Mouse (Mus musculus) forebrain, embryonic 10.5 days (tissue): ENCODE data around the gene Lamtor1. TPM values are rescaled to one million over a fixed set of nuclear protein-coding genes. Genes with fewer than 3 reads are reported as not detected.

Source experiments
- DNase-seq: peaks from one replicate; pipeline ENCODE4 v3.0.0-alpha.2; 2017; ENCODE audit warnings: low spot score; ENCODE audit errors: extremely low spot score
- H3K27ac ChIP-seq: fragments of 300-500 bp; sonication (generic); 2 replicates; pipeline ENCODE4 v1.5.1; 2016; ENCODE audit warnings: mild to moderate bottlenecking
- H3K27me3 ChIP-seq: fragments of 300-500 bp; sonication (generic); 2 replicates; pipeline ENCODE4 v1.6.1; 2016; ENCODE audit warnings: mild to moderate bottlenecking; ENCODE audit not compliant: poor library complexity, severe bottlenecking
- H3K36me3 ChIP-seq: fragments of 300-500 bp; sonication (generic); replicated peaks from 2 replicates; pipeline ENCODE4 v1.6.1; 2016; ENCODE audit warnings: mild to moderate bottlenecking, moderate library complexity
- H3K4me1 ChIP-seq: fragments of 300-500 bp; sonication (generic); 2 replicates; pipeline ENCODE4 v1.6.1; 2016
- H3K4me3 ChIP-seq: fragments of 300-500 bp; sonication (generic); 2 replicates; pipeline ENCODE4 v1.5.1; 2016; ENCODE audit warnings: mild to moderate bottlenecking, moderate library complexity
- H3K9me3 ChIP-seq: fragments of 300-500 bp; sonication (generic); 2 replicates; pipeline ENCODE4 v1.6.1; 2016; ENCODE audit warnings: mild to moderate bottlenecking, moderate library complexity
- WGBS: fragments of 180-500 bp; shearing (Covaris S2); methylation state at CpG from one replicate; pipeline ENCODE4 v1.1.7; 2016; 5-methylcytosine and 5-hydroxymethylcytosine counted together
- microRNA-seq: library from miRNA; unstranded; fragments of <30 nt; microRNA quantifications from one replicate; pipeline ENCODE4, GENCODE M21; 2017
- polyA plus RNA-seq: library from polyadenylated mRNA; unstranded; fragments of >200 nt; fragmentation: Nextera tagmentation; extraction: Ambion mirVana; gene quantifications from 2 replicates; pipeline ENCODE4 v1.2.1, GENCODE M21; 2016

Lamtor1 gene
- polyA plus RNA-seq, 1 experiment from 2014 or later, result 165 TPM

- Histone ChIP-seq H3K36me3 (peaks cover 11% of the 10 kb centered on the region), H3K4me3 (peak overlapping the region; percentile 79; the same call in 1 of the 2 replicates), H3K27me3 (no peaks in the 10 kb centered on the region), H3K27ac (peak overlapping the region; percentile 99), H3K4me1 (peaks cover 54% of the 10 kb centered on the region), H3K9me3 (no peaks in the 10 kb centered on the region)
- WGBS, result 70% methylated on average over 2 of the region's 2 CpGs
- no peak for DNase-seq
Observed at GRCm38 (mm10) chr7:101968751-101969150, 63.0 kb downstream of the Lamtor1 start.

- Histone ChIP-seq H3K9me3 (no peaks in the 10 kb centered on the region), H3K4me1 (peaks cover 64% of the 10 kb centered on the region)
Observed at GRCm38 (mm10) chr7:101969694-101970428, 64.2 kb downstream of the Lamtor1 start.

DNA sequence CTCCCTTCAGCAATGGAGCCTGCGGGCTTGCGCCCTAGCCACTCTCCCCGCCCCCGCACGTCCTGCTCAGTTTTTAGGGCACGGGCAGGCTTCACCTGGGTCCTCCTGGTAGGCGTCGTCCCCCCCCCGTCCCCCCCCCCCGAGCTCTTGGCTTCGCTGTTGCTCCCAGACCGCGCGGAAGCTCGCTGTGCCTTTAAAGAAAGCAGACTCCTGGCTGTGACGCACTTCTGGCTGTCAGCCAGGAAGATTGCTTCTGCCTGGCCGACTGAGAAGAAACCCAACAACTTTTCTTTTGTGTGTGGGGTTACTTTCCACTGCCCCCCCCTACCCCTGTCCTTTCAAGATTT is 64.7 kb downstream of the Lamtor1 start:
- H3K27me3 ChIP-seq, result no peaks in the 10 kb centered on the region
- peaks cover 26% of the 10 kb centered on the region for H3K36me3 ChIP-seq
- peak overlapping the region; percentile 79 for H3K4me3 ChIP-seq
- peak; percentile 83 for DNase-seq
- peak overlapping the region; percentile 99 for H3K27ac ChIP-seq
- peaks cover 64% of the 10 kb centered on the region for H3K4me1 ChIP-seq
- H3K9me3 ChIP-seq, result no peaks in the 10 kb centered on the region
- 0% methylated on average over 17 of the region's 17 CpGs for WGBS

More at GRCm38 (mm10) chr7:101969694-101970428, 64.2 kb downstream of the Lamtor1 start:
- WGBS, result under 1% methylated on average over 53 of the region's 53 CpGs
- Histone ChIP-seq H3K27ac (peak overlapping the region; percentile 99), H3K27me3 (no peaks in the 10 kb centered on the region), H3K36me3 (peaks cover 20% of the 10 kb centered on the region), H3K4me3 (peak overlapping the region; percentile 79)
- peak; percentile 86 for DNase-seq

DNA sequence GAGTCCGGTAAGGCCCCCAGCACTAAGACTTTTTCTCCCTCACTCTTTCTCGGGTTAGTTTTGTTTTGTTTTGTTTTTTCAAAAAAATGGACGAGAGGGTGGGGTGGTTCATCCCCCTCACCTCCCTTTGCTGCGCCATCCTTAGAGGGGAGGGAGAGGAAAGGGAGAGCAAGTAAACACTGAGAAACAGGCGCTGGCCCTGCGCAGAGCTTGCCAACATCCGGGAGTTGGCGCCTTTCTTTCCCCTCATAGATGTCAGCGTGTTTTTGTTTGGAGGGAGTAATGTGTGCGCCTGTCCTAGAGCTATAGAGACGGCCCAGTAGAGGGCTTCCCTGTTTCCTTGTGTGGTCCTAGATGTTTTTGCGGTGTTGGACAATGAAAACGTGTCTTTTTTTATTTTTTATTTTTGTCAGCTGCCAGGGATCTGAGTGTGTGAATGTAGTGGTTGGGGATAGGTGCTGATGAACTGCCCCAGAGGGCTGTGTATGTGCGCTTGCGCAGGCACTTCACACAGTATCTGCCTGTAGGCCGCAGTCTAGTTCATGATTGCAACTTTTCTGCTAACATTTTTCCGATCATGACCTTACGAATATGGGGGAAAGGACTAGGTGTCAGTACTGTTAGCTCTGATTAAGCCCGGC is 65.2 kb downstream of the Lamtor1 start:
- Histone ChIP-seq H3K9me3 (no peaks in the 10 kb centered on the region), H3K4me3 (peak overlapping the region; percentile 79), H3K27me3 (no peaks in the 10 kb centered on the region), H3K36me3 (peaks cover 30% of the 10 kb centered on the region), H3K27ac (peak overlapping the region; percentile 99), H3K4me1 (peaks cover 64% of the 10 kb centered on the region)
- peak; percentile 79 for DNase-seq
- WGBS, result 7% methylated on average over 19 of the region's 19 CpGs

DNA sequence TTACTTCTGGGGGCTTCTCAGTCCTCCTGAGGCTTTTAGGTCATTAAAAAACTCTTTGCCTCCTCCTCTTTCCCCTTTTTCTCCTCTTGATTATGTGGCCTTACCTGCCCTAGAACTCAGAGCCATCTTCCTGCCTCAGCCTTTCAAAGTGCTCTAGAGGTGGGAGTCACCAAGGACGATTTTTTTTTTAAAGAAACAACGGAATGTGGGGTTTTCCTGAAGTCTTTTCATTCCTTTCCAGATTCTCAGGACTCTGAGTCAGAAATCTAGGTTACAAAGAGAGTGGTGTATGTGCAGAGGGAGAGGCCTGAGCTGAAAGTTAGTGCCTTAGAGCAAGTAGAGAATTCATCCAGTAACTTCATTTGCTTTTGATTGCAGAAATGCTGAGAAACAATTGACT is 66.0 kb downstream of the Lamtor1 start:
- peak overlapping the region; percentile 99 for H3K27ac ChIP-seq
- peaks cover 38% of the 10 kb centered on the region for H3K36me3 ChIP-seq
- H3K4me3 ChIP-seq, result peak overlapping the region; percentile 79
- WGBS, result 63% methylated on average over 2 of the region's 2 CpGs
- H3K9me3 ChIP-seq, result no peaks in the 10 kb centered on the region
- H3K4me1 ChIP-seq, result peaks cover 64% of the 10 kb centered on the region
- H3K27me3 ChIP-seq, result no peaks in the 10 kb centered on the region
- no peak for DNase-seq

- Histone ChIP-seq H3K4me3 (no peak overlapping the region), H3K4me1 (peaks cover 56% of the 10 kb centered on the region), H3K36me3 (peaks cover 48% of the 10 kb centered on the region), H3K9me3 (no peaks in the 10 kb centered on the region), H3K27me3 (no peaks in the 10 kb centered on the region), H3K27ac (peak overlapping the region; percentile 44; the same call in 1 of the 2 replicates)
- 63% methylated on average over 3 of the region's 3 CpGs for WGBS
- DNase-seq, result no peak
Observed at GRCm38 (mm10) chr7:101973730-101974129, 68.0 kb downstream of the Lamtor1 start.

DNA sequence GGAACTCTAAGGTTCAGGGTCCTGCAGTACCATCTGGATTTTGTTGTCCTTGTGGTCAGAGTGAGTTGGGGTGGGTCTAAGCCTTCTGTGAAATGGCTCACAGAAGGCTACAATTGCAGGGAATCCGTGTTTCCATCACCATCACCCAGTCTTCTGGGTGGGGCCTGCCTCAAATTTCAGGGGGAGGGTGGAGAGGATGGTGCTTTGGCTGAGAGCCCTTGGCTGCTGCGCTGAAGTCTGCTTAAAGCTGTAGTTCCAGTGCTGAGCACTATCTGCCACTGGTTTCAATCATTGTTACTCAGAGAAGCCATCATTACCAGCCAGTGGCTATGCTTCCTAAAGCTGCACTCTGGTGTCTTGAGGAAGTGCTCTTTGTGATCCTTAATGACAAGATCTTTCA is 68.8 kb downstream of the Lamtor1 start:
- 63% methylated on average over 2 of the region's 2 CpGs for WGBS
- peaks cover 49% of the 10 kb centered on the region for H3K4me1 ChIP-seq

More for the DNA sequence above, 68.8 kb downstream of the Lamtor1 start:
- Histone ChIP-seq H3K9me3 (no peaks in the 10 kb centered on the region), H3K27me3 (no peaks in the 10 kb centered on the region), H3K36me3 (peaks cover 52% of the 10 kb centered on the region), H3K27ac (peak overlapping the region; percentile 60; the same call in 1 of the 2 replicates), H3K4me3 (no peak overlapping the region)
- DNase-seq, result no peak

Small RNA genes within 50 kb of the gene (microRNA-seq; reads per million reads assigned to microRNA genes)
- not detected for gene Gm22655

Other genes starting within 250 kb of the Lamtor1 start
- gene Clpb, start 242.3 kb upstream of the Lamtor1 start, polyA plus RNA-seq, result 52.3 and 59.9 TPM in 2 replicates
- not detected in 2 replicates for gene Phox2a, start 87.6 kb upstream of the Lamtor1 start, polyA plus RNA-seq
- 45.8 and 46.2 TPM in 2 replicates for gene Inppl1, start 67.7 kb upstream of the Lamtor1 start, polyA plus RNA-seq
- 0.47 and 0.68 TPM in 2 replicates for gene Folr2, start 48.7 kb upstream of the Lamtor1 start, polyA plus RNA-seq
- gene Anapc15, start 42.2 kb upstream of the Lamtor1 start, polyA plus RNA-seq, result 122 and 127 TPM in 2 replicates
- 11.9 and 13.1 TPM in 2 replicates for gene Folr1, start 35.1 kb upstream of the Lamtor1 start, polyA plus RNA-seq
- 0.62 and 1.2 TPM in 2 replicates for gene Tomt, start 455 bp downstream of the Lamtor1 start, polyA plus RNA-seq
- 10.1 and 11.9 TPM in 2 replicates for gene Lrrc51, start 28.0 kb downstream of the Lamtor1 start, polyA plus RNA-seq
- 95.7 and 96.0 TPM in 2 replicates for gene Numa1, start 28.2 kb downstream of the Lamtor1 start, polyA plus RNA-seq
- gene Il18bp, start 112.8 kb downstream of the Lamtor1 start, polyA plus RNA-seq, result 3.9 TPM in 2 replicates
- 31.1 and 34.2 TPM in 2 replicates for gene Rnf121, start 159.6 kb downstream of the Lamtor1 start, polyA plus RNA-seq
- 48.6 and 50.7 TPM in 2 replicates for gene Xndc1, start 159.6 kb downstream of the Lamtor1 start, polyA plus RNA-seq
- 1.9 TPM in 2 replicates for gene Xntrpc, start 159.8 kb downstream of the Lamtor1 start, polyA plus RNA-seq
- gene Trpc2, start 177.2 kb downstream of the Lamtor1 start, polyA plus RNA-seq, result not detected in 2 replicates
- gene Art1, start 195.8 kb downstream of the Lamtor1 start, polyA plus RNA-seq, result 0.57 and 1.3 TPM in 2 replicates
- gene Art5, start 203.6 kb downstream of the Lamtor1 start, polyA plus RNA-seq, result 2.9 and 3.2 TPM in 2 replicates
- gene Chrna10, start 210.9 kb downstream of the Lamtor1 start, polyA plus RNA-seq, result not detected in 2 replicates